Mouse (Mus musculus) CH12.LX (cell line): ENCODE results near the gene Cnr2. TPM values are rescaled to one million over a fixed set of nuclear protein-coding genes. Genes with fewer than 3 reads are reported as not detected.

Experiments
- DNase-seq: peaks from one replicate; pipeline ENCODE4 v3.0.0-alpha.2; 2013; ENCODE audit errors: extremely low read depth
- H3K27ac ChIP-seq: 2 replicates; pipeline ENCODE4 v1.5.1; 2012; ENCODE audit warnings: low read depth, mild to moderate bottlenecking, control low read depth, moderate library complexity; ENCODE audit not compliant: insufficient read depth
- H3K27me3 ChIP-seq: replicated peaks from 2 replicates; pipeline ENCODE3; 2012; ENCODE audit warnings: inconsistent platforms
- H3K36me3 ChIP-seq, 2 experiments: replicated peaks in 1 of 2; 2 replicates each; pipeline versions ENCODE3 to v1.6.1; 2012; ENCODE audit warnings: inconsistent platforms in 1 of 2, low read length in 1 of 2, mild to moderate bottlenecking in 1 of 2, mixed read lengths in 1 of 2, moderate library complexity in 1 of 2; ENCODE audit not compliant: control insufficient read depth in 1 of 2, insufficient read depth in 1 of 2
- H3K4me1 ChIP-seq, 2 experiments: 2 replicates each; pipeline ENCODE4 v1.6.1; 2012; ENCODE audit warnings: inconsistent platforms in 1 of 2, moderate library complexity in 1 of 2; ENCODE audit not compliant: insufficient read depth in 2 of 2, control insufficient read depth in 1 of 2
- H3K4me2 ChIP-seq: 2 replicates; pipeline ENCODE4 v1.6.1; 2012; ENCODE audit warnings: low read depth, mild to moderate bottlenecking, control low read depth; ENCODE audit not compliant: poor library complexity, insufficient read depth, severe bottlenecking
- H3K4me3 ChIP-seq, 3 experiments: fragments of 150-350 bp in 1 of 3; sonication (generic) in 1 of 3; replicated peaks in 1 of 3; 2 replicates each; pipeline versions ENCODE3 to v1.5.1; 2011 to 2012; ENCODE audit warnings: low read depth in 2 of 3, low read length in 2 of 3, mild to moderate bottlenecking in 2 of 3, moderate library complexity in 2 of 3, control low read depth in 1 of 3, improper control_type of control experiment in 1 of 3, inconsistent platforms in 1 of 3, mixed read lengths in 1 of 3; ENCODE audit not compliant: poor library complexity in 1 of 3
- H3K79me2 ChIP-seq: replicated peaks from 2 replicates; pipeline ENCODE4 v1.6.1; 2012; ENCODE audit warnings: mild to moderate bottlenecking, moderate library complexity; ENCODE audit not compliant: control insufficient read depth, poor library complexity, insufficient read depth, severe bottlenecking; ENCODE audit errors: extremely low read depth
- H3K9ac ChIP-seq: 2 replicates; pipeline ENCODE4 v1.6.1; 2012; ENCODE audit warnings: low read depth, mild to moderate bottlenecking, control low read depth, moderate library complexity; ENCODE audit not compliant: insufficient read depth
- H3K9me3 ChIP-seq: replicated peaks from 2 replicates; pipeline ENCODE3; 2012; ENCODE audit warnings: low read length, inconsistent platforms, mixed read lengths
- BHLHE40 ChIP-seq: IDR thresholded peaks from 2 replicates; pipeline ENCODE4 v1.6.1; 2011; ENCODE audit warnings: mild to moderate bottlenecking, low read depth, low read length, improper control_type of control experiment
- CHD2 ChIP-seq: IDR thresholded peaks from 2 replicates; pipeline ENCODE4 v1.6.1; 2011; ENCODE audit warnings: low read length, improper control_type of control experiment
- E2F4 ChIP-seq: IDR thresholded peaks from 2 replicates; pipeline ENCODE4 v1.6.1; 2011; ENCODE audit warnings: low read depth, low read length, improper control_type of control experiment; ENCODE audit not compliant: insufficient replicate concordance
- GABPA ChIP-seq: IDR thresholded peaks from 2 replicates; pipeline ENCODE4 v1.6.1; 2012; ENCODE audit warnings: low read depth, low read length, improper control_type of control experiment, inconsistent platforms; ENCODE audit not compliant: insufficient replicate concordance
- HCFC1 ChIP-seq: IDR thresholded peaks from 2 replicates; pipeline ENCODE4 v1.6.1; 2012; ENCODE audit warnings: low read depth, mild to moderate bottlenecking, inconsistent platforms, low read length, improper control_type of control experiment
- IRF4 ChIP-seq: IDR thresholded peaks from 2 replicates; pipeline ENCODE4 v1.6.1; 2014; ENCODE audit warnings: low read depth, mild to moderate bottlenecking, inconsistent platforms, low read length, improper control_type of control experiment
- MAZ ChIP-seq: IDR thresholded peaks from 2 replicates; pipeline ENCODE4 v1.6.1; 2012; ENCODE audit warnings: low read depth, mild to moderate bottlenecking, inconsistent platforms, low read length, improper control_type of control experiment, moderate library complexity
- MEF2A ChIP-seq: IDR thresholded peaks from 2 replicates; pipeline ENCODE4 v1.6.1; 2014; ENCODE audit warnings: low read depth, mild to moderate bottlenecking, inconsistent platforms, low read length, improper control_type of control experiment, borderline replicate concordance
- MYC ChIP-seq: IDR thresholded peaks from 2 replicates; pipeline ENCODE4 v1.6.1; 2011; ENCODE audit warnings: low read depth, mild to moderate bottlenecking, improper control_type of control experiment, low read length
- NELFE ChIP-seq: IDR thresholded peaks from 2 replicates; pipeline ENCODE4 v1.6.1; 2011; ENCODE audit warnings: low read depth, low read length, improper control_type of control experiment
- POLR2A ChIP-seq: IDR thresholded peaks from 2 replicates; pipeline ENCODE4 v1.6.1; 2011; ENCODE audit warnings: low read depth, mild to moderate bottlenecking, improper control_type of control experiment, low read length
- POLR2AphosphoS2 ChIP-seq: IDR thresholded peaks from 2 replicates; pipeline ENCODE4 v1.6.1; 2011; ENCODE audit warnings: low read depth, low read length, improper control_type of control experiment
- USF1 ChIP-seq: IDR thresholded peaks from 2 replicates; pipeline ENCODE4 v1.6.1; 2014; ENCODE audit warnings: low read depth, mild to moderate bottlenecking, inconsistent platforms, low read length, improper control_type of control experiment
- USF2 ChIP-seq: conservative IDR thresholded peaks from 2 replicates; pipeline ENCODE4 v1.6.1; 2011; ENCODE audit warnings: low read depth, low read length, improper control_type of control experiment
- ZC3H11A ChIP-seq: IDR thresholded peaks from 2 replicates; pipeline ENCODE4 v1.6.1; 2012; ENCODE audit warnings: low read depth, mild to moderate bottlenecking, inconsistent platforms, low read length, improper control_type of control experiment
- ZKSCAN1 ChIP-seq: IDR thresholded peaks from 2 replicates; pipeline ENCODE4 v1.6.1; 2012; ENCODE audit warnings: low read depth, inconsistent platforms, low read length, improper control_type of control experiment, borderline replicate concordance
- dilution Hi-C: fragments of 300-500 bp; cut with MboI; formaldehyde crosslinking; loops from 2 replicates; pipeline ENCODE4 v1.14.3; 2020; ENCODE audit warnings: low sequenced_read_pairs; ENCODE audit not compliant: extremely low pct_unique_long_range_greater_than_20kb, extremely low pct_ligation_motif_present
- in situ Hi-C: fragments of 300-500 bp; cut with MboI; formaldehyde crosslinking; loops from 3 replicates; pipeline ENCODE4 v1.14.3; 2019; ENCODE audit warnings: low sequenced_read_pairs, low pct_ligation_motif_present, low pct_unique_long_range_greater_than_20kb, mixed read lengths
- polyA plus RNA-seq: library from polyadenylated mRNA; unstranded; fragments of >175 nt; gene quantifications from 2 replicates; pipeline ENCODE4 v1.2.1, GENCODE M21; 2012; ENCODE audit warnings: low read depth; ENCODE audit not compliant: insufficient read length
- total RNA-seq, 2 experiments: library from RNA; depleted of rRNA; stranded (reverse); fragments of 300-350 nt in 1 of 2; fragments of >200 nt in 1 of 2; gene quantifications; 2 replicates each; pipeline ENCODE4 v1.2.3; 2012 to 2014

The Cnr2 gene
- total and polyA plus RNA-seq, 3 experiments: 5.6 to 13.8 (median 10.6) TPM

GRCm38 (mm10) chr4:135966283-135966682 lies 71.1 kb downstream of the Cnr2 start:
- Histone ChIP-seq H3K4me3 (no peak overlapping the region), H3K4me2 (no peak overlapping the region), H3K36me3 (peaks cover 50 to 70% of the 10 kb centered on the region in 2 experiments)
- dilution Hi-C loops: no loop called here
- TF ChIP-seq HCFC1: no peak
- 0 out of 2 replicates have a peak, but pooled peaks have one; percentile 29 for TF ChIP-seq POLR2AphosphoS2
- no peak for TF ChIP-seq CHD2
- TF ChIP-seq E2F4: no peak
- TF ChIP-seq, all 38 proteins: peak for 1
- Histone ChIP-seq H3K27me3 (no peaks in the 10 kb centered on the region), H3K27ac (no peak overlapping the region), H3K4me1 (peaks cover 10 to 27% of the 10 kb centered on the region in 2 experiments), H3K9me3 (no peaks in the 10 kb centered on the region), H3K9ac (no peak overlapping the region), H3K79me2 (peaks cover 8% of the 10 kb centered on the region)
- DNase-seq: no peak
- in situ Hi-C loops: no loop called here

- no peak overlapping the region for H3K27ac ChIP-seq
- DNase-seq: no peak
- in situ Hi-C loops: no loop called here
- no peaks in the 10 kb centered on the region for H3K27me3 ChIP-seq
- H3K9me3 ChIP-seq: no peaks in the 10 kb centered on the region
- H3K4me3 ChIP-seq: no peak overlapping the region
- TF ChIP-seq BHLHE40 (no peak), MEF2A (no peak), ZKSCAN1 (no peak), POLR2A (no peak), USF1 (no peak), GABPA (no peak), IRF4 (no peak), NELFE (no peak), MAZ (no peak), E2F4 (no peak), USF2 (no peak), ZC3H11A (no peak), MYC (no peak), HCFC1 (no peak)
- H3K9ac ChIP-seq: no peak overlapping the region
- dilution Hi-C loops: no loop called here
- H3K4me1 ChIP-seq: peaks cover 12 to 31% of the 10 kb centered on the region in 2 experiments
- H3K4me2 ChIP-seq: no peak overlapping the region
- peaks cover 46 to 60% of the 10 kb centered on the region in 2 experiments for H3K36me3 ChIP-seq
- H3K79me2 ChIP-seq: peaks cover 17% of the 10 kb centered on the region
Measured at GRCm38 (mm10) chr4:135967086-135967760, 72.0 kb downstream of the Cnr2 start.
